Mouse (Mus musculus) heart, postnatal 14 days (tissue): ENCODE data around the gene Ppm1f. TPM values are rescaled to one million over a fixed set of nuclear protein-coding genes. Genes with fewer than 3 reads are reported as not detected.

ENCODE experiments used
- total RNA-seq, 2 experiments: library from RNA; stranded (reverse); gene quantifications; 2 replicates each; pipeline ENCODE4 v1.2.3; 2021

Gene Ppm1f
- total RNA-seq, 2 experiments from 2014 or later: 33.4 to 35.7 TPM

Other genes starting within 250 kb of the Ppm1f start
- gene Olfr19, start 220.1 kb upstream of the Ppm1f start, total RNA-seq: not detected
- gene Spag6l, start 67.0 kb upstream of the Ppm1f start, total RNA-seq: under 1 TPM in 1 of 2 experiments, not detected in 1; 0.45 TPM
- gene Igll1, start 32.5 kb upstream of the Ppm1f start, total RNA-seq: not detected
- gene Top3b, start 25.7 kb upstream of the Ppm1f start, total RNA-seq: 10 to 100 TPM; 36.8 TPM
- gene Vpreb1, start 25.6 kb upstream of the Ppm1f start, total RNA-seq: under 1 TPM in 1 of 2 experiments, not detected in 1; 0.41 TPM
- gene Mapk1, start 86.9 kb downstream of the Ppm1f start, total RNA-seq: 100 to 1,000 TPM; 109 to 114 TPM
- gene Ypel1, start 173.2 kb downstream of the Ppm1f start, total RNA-seq: 1 to 10 TPM; 2.9 to 3.3 TPM
- 10 to 100 TPM; 42.4 to 43.1 TPM for gene Ppil2, start 214.8 kb downstream of the Ppm1f start, total RNA-seq
- 1 to 10 TPM in 1 of 2 experiments, not detected in 1; 2.4 TPM for gene 2610318N02Rik, start 228.7 kb downstream of the Ppm1f start, total RNA-seq
- gene Sdf2l1, start 235.9 kb downstream of the Ppm1f start, total RNA-seq: 1 to 10 TPM; 6.7 to 9.3 TPM
- 1 to 10 TPM; 1.3 TPM for gene Ydjc, start 248.2 kb downstream of the Ppm1f start, total RNA-seq